Mouse (Mus musculus): ENCODE measurements at regions not wholly inside any gene's neighbourhood (a gene's known extent, or its start where the extent isn't known, plus 50 kb on each side); places are given as distances from the start of the nearest gene placed in this dataset.

DNA sequence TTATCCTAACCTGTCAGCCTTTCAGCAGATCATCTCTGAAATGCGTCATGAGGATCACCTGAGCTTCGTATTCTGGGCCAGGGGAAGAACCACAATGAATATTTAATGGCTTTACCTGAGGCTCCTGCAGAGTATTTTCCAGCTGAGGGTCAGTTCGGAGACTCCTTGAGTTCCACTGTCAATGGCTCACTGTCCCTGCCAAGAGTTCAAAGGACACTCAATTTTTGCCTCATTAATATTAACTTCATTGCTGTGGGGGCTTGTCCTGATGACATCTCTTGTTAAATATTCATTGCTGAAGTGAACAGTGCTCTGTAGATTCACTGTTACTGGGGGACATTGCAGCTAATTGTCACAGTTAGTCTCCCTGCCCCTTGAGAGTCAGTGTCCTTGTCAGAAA lies 316.2 kb upstream of the Myt1l start:
- DNase-seq (ENCODE audit: low spot score in 2 of 2): no peak

DNA sequence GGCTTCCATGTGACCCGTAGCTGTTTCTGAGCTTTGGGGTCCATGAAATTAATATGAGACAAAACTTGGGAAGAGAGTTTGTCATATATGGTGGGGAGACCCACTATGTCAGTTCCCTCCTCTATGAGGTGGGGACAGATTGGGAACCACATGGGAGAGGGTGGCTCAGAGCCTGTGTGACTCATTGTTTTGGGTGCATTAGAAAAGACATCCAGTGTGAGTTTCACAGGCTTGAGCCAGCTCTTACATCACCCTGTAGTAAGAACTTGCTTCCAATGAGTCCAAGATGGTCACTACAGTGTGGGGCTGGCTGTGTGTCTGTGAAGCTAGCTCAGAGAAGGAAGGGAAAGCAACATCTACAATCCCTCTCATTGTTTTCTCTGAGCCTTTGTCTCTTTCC lies 314.6 kb upstream of the Myt1l start:
- DNase-seq (ENCODE audit: low spot score in 2 of 2): peak in 1 of 2 experiments; percentile 12

DNA sequence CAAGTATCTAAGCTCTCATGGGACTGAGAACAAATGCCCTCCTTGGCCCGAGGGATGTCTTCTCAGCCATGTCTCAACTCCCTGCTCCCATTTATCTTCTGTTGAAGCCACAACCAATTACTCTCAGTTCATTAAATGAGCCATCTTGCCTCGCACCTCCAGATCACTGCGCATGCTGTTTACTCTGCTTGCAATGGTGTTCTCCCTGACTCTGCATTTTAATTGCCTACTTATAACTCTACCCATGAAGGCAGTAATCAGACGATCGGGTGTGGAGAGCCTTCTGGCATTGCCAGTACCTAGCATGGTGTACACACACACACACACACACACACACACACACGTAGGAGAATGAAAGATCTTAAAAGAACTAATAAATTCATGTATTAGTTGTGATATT lies 306.1 kb upstream of the Myt1l start:
- DNase-seq (ENCODE audit: low spot score in 2 of 2): no peak

DNA sequence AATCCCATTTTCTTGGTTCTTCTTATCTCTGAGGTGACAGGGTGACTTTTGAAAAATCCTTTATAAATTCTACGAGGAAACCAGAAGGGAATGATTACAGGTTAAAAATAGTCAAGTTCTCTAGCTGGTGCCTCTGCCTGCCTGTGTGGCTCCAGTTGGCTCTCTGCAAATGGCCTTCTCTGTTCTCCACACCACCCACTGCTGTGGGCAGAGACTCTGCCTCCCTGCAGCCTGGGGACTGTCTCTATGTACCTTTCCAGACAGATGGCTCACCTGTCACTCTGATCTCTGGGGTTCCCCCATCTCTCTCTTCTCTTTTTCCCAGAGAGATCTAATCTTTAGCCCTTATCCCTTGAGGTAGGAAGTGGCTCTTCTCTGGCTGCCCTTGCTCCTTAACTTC lies 302.2 kb upstream of the Myt1l start:
- peak; percentile 35 to 45 for DNase-seq (ENCODE audit: low spot score in 2 of 2)

DNA sequence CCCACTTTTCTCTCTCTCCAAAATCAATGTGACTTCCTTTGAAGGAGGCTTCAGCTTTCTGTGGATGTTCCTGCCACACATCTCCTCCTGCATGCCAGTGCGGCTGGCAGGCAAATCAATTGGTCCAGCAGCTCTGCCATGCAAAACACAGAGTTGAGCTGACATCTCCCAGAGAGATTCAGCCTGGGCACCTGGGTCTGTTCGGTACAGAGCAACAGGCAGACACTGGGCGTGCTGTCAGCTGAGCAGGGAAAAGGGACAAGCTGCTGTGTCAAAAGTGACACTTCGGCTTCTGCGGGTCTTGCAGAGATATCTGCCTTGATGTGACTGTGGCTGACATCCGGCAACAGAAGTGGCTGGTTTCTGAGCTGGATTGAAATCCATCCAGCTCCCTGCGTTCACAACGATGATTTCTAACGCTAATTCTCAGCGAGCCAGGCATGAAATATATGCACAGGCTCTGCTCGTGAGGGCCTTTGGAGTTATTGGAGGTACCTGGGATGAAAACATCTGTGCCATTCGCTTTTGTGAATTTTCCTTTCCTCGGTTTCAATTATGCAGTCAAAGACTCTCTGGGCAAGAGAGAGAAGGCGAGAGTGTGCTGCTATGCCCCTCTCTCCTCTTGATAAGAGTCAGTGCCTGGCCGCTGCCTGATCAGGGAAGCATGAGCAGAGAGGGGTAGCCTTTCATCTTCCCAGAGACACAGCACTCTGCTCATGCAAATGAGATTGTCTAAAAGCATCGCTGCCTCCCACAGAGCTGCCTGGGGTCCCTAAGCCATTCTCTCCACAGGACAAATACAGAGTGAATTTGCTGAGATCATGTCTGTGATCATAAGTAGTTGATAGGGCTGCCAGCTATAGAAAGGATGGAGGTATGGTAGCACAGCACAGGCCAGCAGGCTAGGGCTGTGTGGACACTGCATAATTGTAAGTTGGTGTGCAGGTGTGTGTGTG lies 295.4 kb upstream of the Myt1l start:
- DNase-seq (ENCODE audit: low spot score in 2 of 2): peak; percentile 15 to 29

GRCm38 (mm10) chr12:29236496-29236895 lies 291.7 kb upstream of the Myt1l start:
- no peak for DNase-seq (ENCODE audit: low spot score in 2 of 2)

DNA sequence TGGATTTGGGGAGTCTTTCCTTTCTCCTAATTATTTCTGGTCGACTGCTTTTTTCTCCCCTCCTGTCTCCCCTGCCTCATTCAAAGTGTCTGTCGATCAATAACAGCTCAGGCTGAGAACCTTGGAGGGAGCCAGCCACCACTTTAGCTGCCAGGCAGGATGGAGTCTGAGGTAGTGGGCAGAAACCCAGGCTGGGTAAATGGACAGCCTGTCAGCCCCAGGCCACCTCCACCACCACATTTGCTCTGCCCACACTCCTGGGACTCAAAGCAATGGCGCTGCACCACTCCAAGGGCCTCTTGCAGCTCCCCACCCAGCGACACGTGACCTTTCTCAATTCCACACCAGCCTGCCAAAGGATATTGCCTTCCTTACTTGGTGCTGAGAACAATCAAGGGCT lies 290.7 kb upstream of the Myt1l start:
- no peak for DNase-seq (ENCODE audit: low spot score in 2 of 2)

GRCm38 (mm10) chr12:29239482-29239881 lies 288.7 kb upstream of the Myt1l start:
- DNase-seq (ENCODE audit: low spot score in 2 of 2): no peak

DNA sequence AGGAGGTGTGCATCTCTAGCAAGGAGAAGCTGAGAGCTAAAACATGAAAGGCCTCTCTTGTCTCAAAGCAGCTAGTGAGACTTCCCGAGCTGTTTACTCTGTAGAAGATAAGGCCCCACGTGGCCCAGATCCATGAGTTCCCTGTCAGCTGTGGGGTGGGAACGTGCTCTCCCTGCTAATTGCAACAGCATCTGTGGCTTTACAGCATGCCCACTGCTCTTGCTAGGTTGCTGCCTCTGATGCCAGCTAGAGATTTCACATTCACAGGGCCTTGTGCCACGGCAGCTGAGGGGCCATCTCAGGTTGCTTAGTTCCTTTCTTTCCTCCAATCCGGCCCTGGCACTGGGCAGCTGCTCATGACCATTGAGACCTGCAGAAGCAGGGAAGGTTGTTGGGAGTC lies 288.2 kb upstream of the Myt1l start:
- DNase-seq (ENCODE audit: low spot score in 2 of 2): peak; percentile 29 to 52

DNA sequence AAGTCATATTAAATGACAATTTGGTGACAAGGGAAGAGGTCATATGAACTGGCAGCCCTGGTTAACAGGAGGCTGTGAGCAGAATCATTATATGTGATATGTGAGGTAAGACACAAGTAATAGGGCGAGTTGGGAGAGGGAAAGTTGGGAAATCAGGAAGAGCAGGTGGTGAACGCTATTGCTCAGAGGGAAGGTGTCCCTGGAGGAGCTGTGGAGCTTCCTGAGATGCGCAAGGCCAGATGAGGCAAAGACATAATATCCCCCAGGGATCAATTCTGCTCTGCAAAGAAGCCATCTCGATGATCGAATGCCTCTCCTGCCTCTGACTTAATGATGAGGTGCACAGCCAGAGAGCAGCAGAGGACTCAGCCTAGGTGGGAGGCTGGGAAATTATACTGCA lies 285.1 kb upstream of the Myt1l start:
- DNase-seq (ENCODE audit: low spot score in 2 of 2): no peak

- DNase-seq (ENCODE audit: low spot score in 2 of 2): no peak
Observed at GRCm38 (mm10) chr12:29246041-29246440, 282.1 kb upstream of the Myt1l start.

GRCm38 (mm10) chr12:29247356-29247755 lies 280.8 kb upstream of the Myt1l start:
- DNase-seq (ENCODE audit: low spot score in 2 of 2): peak; percentile 14 to 29

GRCm38 (mm10) chr12:29248459-29248858 lies 279.7 kb upstream of the Myt1l start:
- DNase-seq (ENCODE audit: low spot score in 2 of 2): no peak

DNA sequence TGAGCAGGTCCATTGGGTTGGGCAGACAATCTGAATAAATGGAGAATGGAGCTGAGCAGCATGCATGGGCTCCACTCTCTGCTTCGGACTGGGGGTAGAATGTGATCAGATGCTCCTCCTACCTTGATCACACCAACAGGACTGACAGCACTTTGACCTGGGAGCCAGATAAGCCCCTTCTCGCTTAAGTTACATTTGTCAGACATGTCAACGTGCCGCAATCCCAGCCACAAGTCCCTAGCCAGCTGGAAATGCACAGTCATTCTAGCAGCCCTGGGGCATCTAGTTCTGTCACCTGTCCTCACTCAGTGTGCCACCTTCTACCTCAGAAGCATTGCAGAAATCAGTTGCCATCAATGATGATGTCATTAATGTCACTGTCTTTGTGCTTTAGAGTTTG lies 272.1 kb upstream of the Myt1l start:
- DNase-seq (ENCODE audit: low spot score in 2 of 2): no peak

DNA sequence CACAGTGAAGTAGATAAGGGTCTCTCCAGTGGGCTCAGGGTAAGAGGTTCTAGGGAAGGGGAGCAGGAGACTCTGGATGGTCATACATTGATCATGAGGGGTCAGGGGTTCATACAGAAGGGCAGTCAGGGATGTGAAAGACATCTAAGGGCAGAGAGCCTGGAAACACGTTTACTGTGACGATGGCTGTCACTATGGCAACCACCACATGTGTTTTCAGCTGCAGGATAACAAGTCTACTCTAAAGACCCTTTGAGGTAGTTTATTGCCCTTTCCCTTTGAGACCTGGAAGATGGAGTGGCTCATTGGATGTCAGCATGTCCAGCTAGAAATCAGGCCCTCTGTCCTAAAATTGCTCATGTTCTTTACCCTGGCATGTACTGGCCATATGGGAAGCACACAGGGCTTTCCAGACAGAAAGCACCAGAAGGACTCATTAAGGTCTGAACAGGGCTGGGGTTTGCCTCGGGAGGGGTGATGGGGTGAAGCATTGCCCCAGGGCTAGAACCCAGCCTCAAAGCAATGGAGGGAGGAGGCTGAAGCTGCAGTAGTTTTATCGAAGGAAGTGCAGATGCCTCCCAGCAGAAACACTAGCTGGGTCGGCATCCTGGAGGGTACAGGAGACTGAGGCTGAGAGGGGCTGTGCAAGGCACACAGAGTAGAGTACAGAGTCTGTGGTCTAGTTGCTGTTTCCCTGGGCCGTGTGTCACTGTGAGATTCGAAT lies 271.0 kb upstream of the Myt1l start:
- DNase-seq (ENCODE audit: low spot score in 2 of 2): no peak

DNA sequence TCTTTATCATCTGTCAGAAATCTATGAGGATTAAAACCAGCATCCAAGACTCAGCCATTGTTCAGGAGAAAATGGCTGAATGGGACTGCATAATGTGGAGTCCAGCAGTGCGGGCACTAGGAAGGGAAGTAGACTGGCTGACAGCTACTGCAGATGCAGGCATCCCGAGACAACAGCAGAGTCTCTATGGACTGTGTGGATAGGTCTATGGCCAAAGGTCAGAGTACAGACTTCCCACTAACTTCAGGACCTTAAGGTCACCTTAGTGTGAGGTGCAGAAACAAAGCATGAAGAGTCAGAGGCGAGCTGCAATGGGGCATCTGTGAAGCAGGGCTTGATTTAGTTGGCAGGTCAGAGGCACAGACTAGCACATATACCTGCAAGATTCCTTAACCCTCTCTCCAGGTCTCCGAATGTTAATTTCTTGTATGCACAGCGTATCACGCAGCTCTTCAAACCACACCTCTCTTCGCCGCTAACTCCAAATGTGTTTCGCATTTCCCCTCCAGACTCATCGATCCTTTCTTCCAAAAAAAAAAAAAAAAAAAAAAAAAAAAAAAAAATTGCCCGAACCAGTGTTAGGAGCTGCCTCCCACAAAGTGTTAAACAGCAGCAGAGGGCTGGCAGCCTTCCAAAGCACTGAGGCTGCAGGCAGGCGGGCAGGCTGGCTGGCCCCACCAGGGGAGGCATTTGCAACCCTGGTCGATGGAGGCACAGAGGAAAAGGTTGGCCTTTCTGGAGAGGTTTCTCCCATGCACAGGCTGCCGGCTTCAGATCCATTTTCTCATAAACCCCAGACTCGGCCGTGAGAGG lies 270.2 kb upstream of the Myt1l start:
- peak; percentile 33 to 49 for DNase-seq (ENCODE audit: low spot score in 2 of 2)

DNA sequence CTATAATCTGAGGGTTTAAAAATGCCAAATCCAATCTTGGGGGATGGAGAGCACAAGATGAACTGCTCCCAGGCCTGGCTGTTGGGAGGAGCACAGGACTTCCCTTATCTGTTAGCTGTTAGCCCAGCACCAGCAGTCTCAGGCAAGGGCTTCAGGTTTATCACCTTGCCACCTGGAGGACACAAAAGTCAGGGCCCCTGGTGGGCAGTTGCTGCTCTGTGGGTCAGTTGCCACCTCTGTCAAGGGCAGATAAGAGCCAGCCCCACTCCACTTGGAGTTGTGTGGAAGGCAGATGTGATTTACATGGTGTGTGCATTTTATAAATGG lies 269.7 kb upstream of the Myt1l start:
- no peak for DNase-seq (ENCODE audit: low spot score in 2 of 2)

DNA sequence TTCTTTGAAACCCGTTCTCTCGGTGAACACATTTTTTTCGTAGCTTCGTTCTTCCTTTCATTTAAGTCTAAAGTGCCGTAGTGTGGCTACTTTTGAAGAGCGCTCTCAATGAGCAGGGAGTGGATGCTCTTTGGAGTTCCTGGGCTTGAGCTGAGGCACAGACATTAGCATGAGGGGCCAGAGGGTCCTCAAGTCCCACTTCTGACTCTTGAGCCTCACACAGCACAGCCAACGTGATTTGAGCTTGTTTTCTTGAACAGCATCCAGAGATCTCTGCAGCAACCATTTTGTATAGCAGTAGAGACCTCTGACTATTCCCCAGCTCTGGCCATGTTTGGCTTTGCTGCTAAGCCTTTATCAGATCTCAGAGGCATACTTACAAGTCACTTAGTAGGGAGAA lies 269.2 kb upstream of the Myt1l start:
- DNase-seq (ENCODE audit: low spot score in 2 of 2): no peak

DNA sequence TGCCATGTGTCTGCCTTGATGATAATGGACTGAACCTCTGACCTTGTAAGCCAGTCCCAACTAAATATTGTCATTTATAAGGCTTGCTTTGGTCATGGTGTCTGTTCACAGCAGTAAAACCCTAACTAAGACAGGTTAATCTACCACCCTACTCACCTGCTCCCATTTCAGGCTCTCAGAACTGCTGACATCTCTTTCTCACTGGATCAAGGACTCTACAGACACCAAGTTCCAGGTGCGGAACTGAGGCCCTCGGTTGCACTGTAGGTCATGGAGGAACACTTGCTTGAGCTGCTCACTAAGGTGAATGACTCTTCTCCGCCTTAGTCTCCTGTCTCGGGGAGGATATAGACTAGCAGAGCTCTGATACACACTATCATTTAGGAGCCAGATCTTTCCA lies 254.0 kb upstream of the Myt1l start:
- no peak for DNase-seq (ENCODE audit: low spot score in 2 of 2)

- no peak for DNase-seq (ENCODE audit: low spot score in 2 of 2)
Observed at GRCm38 (mm10) chr12:29275676-29276075, 252.5 kb upstream of the Myt1l start.

DNA sequence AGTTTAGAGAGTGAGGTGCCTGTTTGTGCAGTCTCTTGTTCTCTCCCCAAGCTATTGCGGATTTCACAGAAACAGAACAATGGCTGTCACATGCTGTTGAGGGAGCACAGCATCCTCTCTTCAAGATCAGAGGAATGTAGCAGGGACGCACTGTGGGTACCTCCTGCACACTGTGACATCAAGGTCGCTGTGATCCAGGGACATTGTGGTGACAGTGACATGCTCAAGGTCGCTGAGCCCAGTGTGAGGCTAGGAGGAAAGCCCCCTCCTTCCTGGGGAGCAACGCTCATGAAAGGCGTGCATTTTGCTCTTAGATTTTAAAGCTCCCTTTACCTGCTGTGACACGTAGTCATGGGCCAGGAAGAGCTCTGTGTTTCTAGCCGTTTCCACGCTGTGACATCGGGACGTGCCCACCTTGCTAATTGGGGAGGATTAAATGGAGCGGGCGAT lies 248.5 kb upstream of the Myt1l start:
- peak in 1 of 2 experiments; percentile 14 for DNase-seq (ENCODE audit: low spot score in 2 of 2)

DNA sequence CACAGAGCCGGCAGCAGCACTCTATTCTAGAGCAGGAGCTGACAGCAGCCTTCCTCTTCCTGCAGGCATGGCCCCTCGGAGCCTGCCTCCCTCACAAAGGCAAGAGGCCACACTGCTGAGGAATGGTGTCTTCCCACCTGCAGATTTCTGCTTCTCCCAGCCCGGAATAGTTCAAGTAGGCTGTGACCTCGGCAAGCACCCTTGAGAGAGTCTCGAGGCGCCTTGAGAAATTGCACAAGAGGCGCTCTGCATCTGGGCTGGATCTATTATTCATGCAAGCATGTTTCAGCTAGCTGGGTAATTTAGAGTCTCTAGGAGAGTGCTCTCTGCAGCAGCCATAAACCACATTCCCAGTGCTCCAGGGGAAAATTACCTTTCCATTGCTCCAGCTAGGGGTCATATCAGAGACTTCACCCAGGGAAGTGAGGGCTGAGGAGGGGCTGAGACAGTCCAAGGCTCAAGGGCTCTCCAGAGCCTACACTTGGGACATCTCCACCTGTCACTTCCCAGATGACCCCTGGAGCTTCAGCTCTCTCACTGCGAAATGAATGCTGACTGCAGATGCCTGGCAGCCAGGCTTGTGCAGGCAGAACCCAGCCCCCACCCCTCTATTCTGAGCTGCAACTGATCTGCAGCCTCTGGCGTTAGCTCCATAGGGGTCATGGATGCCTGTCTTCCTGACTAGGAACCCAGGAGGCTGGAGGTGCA lies 247.9 kb upstream of the Myt1l start:
- peak; percentile 34 to 57 for DNase-seq (ENCODE audit: low spot score in 2 of 2)

All from frontal cortex, postnatal 36 days (tissue).